Mouse (Mus musculus) embryo, embryonic 11 days (tissue): Measurements from ENCODE around the gene Rab7.
"Not testable (repeated sequence)": the region's sequence is repeated elsewhere in the genome, so short reads cannot be mapped to it uniquely, and the experiment has no call there.

Experiments
- DNase-seq: peaks from one replicate; pipeline ENCODE4 v3.0.0-alpha.2; 2015

The Rab7 gene

GRCm38 (mm10) chr6:87997706-87998265 lies 47.3 kb downstream of the Rab7 start:
- peak; percentile 84 for DNase-seq

- no peak for DNase-seq
Observed at GRCm38 (mm10) chr6:87996606-87997005, 48.5 kb downstream of the Rab7 start.

GRCm38 (mm10) chr6:87995519-87995918 lies 49.6 kb downstream of the Rab7 start:
- DNase-seq, result no peak

- DNase-seq, result peak; percentile 93
Observed at GRCm38 (mm10) chr6:87993790-87994571, 51.1 kb downstream of the Rab7 start.

- peak; percentile 76 for DNase-seq
Observed at GRCm38 (mm10) chr6:87992733-87993132, 52.3 kb downstream of the Rab7 start.

- DNase-seq, result no peak
Observed at GRCm38 (mm10) chr6:87991886-87992285, 53.2 kb downstream of the Rab7 start.

GRCm38 (mm10) chr6:87991216-87991615 lies 53.9 kb downstream of the Rab7 start:
- DNase-seq, result no peak

- no peak for DNase-seq
Observed at GRCm38 (mm10) chr6:87982506-87982905, 62.6 kb downstream of the Rab7 start.

GRCm38 (mm10) chr6:87981547-87982256 lies 63.4 kb downstream of the Rab7 start, which contains the start of gene H1fx:
TSS of gene H1fx (minus strand) at chr6:87981637.
- DNase-seq, result peak; percentile 90

GRCm38 (mm10) chr6:87981030-87981485 lies 64.0 kb downstream of the Rab7 start:
- no peak for DNase-seq

- DNase-seq, result peak; percentile 95
Observed at GRCm38 (mm10) chr6:87980374-87981029, 64.6 kb downstream of the Rab7 start.

- DNase-seq, result no peak
Observed at GRCm38 (mm10) chr6:87979728-87980127, 65.3 kb downstream of the Rab7 start.

GRCm38 (mm10) chr6:87970041-87970440 lies 75.0 kb downstream of the Rab7 start:
- DNase-seq, result no peak

GRCm38 (mm10) chr6:87962457-87962856 lies 82.6 kb downstream of the Rab7 start:
- not testable (repeated sequence) for DNase-seq
